Mouse (Mus musculus): ENCODE results near the gene 1110059E24Rik. TPM values are rescaled to one million over a fixed set of nuclear protein-coding genes. Genes with fewer than 3 reads are reported as not detected.
"Not testable (repeated sequence)": the region's sequence is repeated elsewhere in the genome, so short reads cannot be mapped to it uniquely, and the experiment has no call there.

Gene 1110059E24Rik
- total RNA-seq, 2 experiments from 2014 or later, result 21.2 to 22.7 TPM

DNA sequence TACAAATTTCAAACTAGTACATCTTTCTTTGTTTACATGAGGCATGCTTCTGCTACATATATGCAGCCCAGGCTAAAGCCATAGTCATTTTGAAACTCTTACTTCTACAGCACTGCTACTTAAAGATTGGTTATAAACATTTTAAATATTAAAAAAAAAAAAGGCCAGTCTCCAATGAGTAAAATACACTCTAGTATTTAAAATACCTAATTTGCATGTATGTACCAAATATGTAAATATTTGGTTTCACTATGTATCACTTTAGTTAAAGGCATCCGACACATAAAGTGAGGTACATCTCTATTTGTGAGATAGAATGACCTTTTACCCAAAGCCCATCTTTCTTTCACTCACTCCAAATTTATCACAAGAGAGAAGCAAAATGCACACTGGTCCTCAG is 23.7 kb downstream of the 1110059E24Rik start:
- DNase-seq (ENCODE audit: low spot score in 2 of 2), result no peak
- intact Hi-C loops (cut with DNase I), result no loop called here

DNA sequence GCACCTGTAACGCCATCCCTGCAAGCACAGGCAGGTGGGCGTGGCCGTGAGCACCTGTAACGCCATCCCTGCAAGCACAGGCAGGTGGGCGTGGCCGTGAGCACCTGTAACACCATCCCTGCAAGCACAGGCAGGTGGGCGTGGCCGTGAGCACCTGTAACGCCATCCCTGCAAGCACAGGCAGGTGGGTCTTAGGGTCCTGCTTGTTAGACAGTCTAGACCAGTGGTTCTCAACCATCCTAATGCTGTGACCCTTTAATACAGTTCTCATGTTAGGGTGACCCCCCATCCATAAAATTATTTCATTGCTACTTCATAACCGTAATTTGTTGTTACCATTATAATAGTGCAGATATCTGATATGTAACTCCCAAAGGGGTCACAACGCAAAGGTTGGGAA is 24.3 kb downstream of the 1110059E24Rik start:
- DNase-seq (ENCODE audit: low spot score in 2 of 2); intact Hi-C loops (cut with DNase I): not testable (repeated sequence)

GRCm38 (mm10) chr19:21626271-21626988 is 26.3 kb downstream of the 1110059E24Rik start:
- intact Hi-C loops (cut with DNase I), result no loop called here
- no peak for DNase-seq (ENCODE audit: low spot score in 2 of 2)

- intact Hi-C loops (cut with DNase I), result no loop called here
- DNase-seq (ENCODE audit: low spot score in 2 of 2), result no peak
Measured at GRCm38 (mm10) chr19:21624148-21624535, 28.6 kb downstream of the 1110059E24Rik start.

GRCm38 (mm10) chr19:21623410-21624147 is 29.2 kb downstream of the 1110059E24Rik start:
- DNase-seq (ENCODE audit: low spot score in 2 of 2), result no peak
- intact Hi-C loops (cut with DNase I), result no loop called here

DNA sequence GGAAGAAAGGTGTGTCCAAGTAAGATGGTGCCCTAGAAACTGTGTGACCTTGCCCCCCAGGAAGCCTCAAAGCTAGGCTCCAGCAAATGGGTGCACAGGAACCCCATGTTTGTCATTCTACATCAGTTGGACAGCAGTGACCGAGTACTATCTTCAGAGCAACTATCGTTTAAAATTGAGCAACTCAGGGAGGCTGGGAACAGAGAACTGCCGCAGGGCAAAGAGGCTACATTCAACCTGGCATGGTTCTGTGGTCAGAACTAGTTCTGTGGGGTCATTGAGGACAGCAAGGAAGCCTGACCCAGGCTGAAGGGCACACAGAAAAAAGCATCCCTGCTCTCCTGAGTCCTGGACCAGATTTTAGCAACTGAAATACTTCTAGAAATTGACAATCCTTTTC is 37.0 kb downstream of the 1110059E24Rik start:
- intact Hi-C loops (cut with DNase I), result no loop called here
- no peak for DNase-seq (ENCODE audit: low spot score in 2 of 2)

DNA sequence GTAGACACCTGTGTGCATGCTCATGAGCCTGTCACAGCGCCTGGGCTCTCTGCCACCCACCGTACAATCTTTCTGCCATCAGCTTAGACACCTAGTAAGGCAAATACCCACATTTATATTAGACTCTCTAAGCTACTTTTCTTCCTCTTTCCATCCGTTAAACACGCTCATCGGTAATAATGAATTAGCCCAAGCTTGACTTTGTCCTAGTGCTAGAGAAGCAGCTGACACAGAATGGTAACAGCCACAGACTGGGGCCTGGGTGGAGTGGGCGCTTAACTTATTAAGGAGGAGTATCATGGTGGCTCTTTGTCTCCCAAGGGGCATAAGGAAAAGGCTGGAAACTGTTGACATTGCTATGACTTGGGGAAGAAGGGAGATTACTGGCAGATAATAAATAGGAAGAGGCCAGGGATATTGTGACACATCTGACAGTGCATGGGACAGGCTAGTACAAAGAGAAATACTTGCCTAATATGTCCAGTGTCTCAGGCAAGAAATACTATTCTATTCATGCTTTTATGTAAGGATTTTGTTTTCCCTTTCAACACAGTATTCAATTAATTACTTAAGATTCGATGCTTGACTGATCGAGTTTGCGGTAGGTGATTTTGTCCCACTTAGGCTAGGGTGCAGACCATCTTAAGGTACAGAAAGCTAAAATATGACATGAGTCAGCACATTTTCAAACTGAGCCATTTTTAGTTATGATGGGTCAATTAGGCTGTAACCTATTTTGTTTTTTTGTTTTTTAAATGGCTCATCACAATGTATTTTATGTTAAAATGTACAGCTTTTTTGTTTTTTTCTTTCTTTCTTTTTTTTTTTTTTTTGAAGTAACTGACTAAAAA is 40.8 kb downstream of the 1110059E24Rik start:
- intact Hi-C loops (cut with DNase I), result no loop called here

GRCm38 (mm10) chr19:21611297-21611696 is 41.5 kb downstream of the 1110059E24Rik start:
- intact Hi-C loops (cut with DNase I), result no loop called here
- DNase-seq (ENCODE audit: low spot score in 2 of 2), result no peak

More for the DNA sequence above, 40.8 kb downstream of the 1110059E24Rik start:
- no peak for DNase-seq (ENCODE audit: low spot score in 2 of 2)

- DNase-seq (ENCODE audit: low spot score in 2 of 2), result no peak
- intact Hi-C loops (cut with DNase I), result no loop called here
Measured at GRCm38 (mm10) chr19:21610240-21610639, 42.5 kb downstream of the 1110059E24Rik start.

- intact Hi-C loops (cut with DNase I), result no loop called here
Measured at GRCm38 (mm10) chr19:21605294-21605693, 47.5 kb downstream of the 1110059E24Rik start.

DNA sequence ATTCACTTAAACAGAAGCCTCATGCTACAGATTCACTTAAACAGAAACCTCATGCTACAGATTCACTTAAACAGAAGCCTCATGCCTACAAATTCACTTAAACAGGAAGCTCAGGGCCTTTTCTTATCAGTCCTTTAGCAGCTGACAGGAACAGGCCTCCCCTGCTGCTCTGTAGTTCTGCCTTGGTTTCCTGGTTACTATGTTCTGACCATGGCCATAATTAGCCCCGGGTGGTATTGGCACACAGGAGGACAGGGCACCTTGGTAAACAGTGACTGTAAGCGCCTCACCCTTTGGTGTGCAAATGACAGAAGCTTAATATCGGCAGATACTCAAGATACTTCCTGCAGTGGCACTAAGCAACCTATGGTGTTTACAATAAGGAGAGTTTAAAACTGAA is 48.9 kb downstream of the 1110059E24Rik start:
- intact Hi-C loops (cut with DNase I), result no loop called here
- DNase-seq (ENCODE audit: low spot score in 2 of 2), result no peak

More at GRCm38 (mm10) chr19:21605294-21605693, 47.5 kb downstream of the 1110059E24Rik start:
- DNase-seq (ENCODE audit: low spot score in 2 of 2), result no peak

DNA sequence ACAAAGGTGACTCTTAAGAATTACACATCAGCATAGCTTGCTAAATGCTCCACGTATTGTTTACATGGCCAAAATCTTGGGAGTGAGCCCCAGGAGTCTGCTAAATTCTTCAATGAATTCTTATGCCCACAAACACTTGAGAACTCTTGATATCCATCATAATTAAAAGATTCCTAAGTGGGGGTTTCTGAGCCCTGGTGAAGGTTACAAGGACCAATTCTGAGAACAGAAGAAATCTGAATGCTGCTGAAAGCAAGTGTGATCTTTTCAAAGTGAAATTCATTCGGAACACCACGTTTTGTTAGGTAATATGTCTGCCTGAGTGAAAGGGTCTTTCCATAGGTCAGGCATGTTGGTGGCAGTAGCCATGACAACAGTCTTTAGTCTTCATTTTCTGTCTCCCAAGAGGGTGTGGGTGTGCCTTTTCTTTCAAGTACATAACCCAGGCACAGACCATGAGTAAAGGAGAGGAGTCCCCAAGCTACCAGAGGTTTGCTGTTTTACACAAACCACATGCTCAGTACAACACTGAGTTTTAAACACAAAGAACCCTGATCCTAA is 51.2 kb downstream of the 1110059E24Rik start:
- no peak for DNase-seq (ENCODE audit: low spot score in 2 of 2)
- intact Hi-C loops (cut with DNase I), result no loop called here

GRCm38 (mm10) chr19:21598659-21599352 is 54.0 kb downstream of the 1110059E24Rik start:
- intact Hi-C loops (cut with DNase I), result no loop called here
- no peak for DNase-seq (ENCODE audit: low spot score in 2 of 2)

- intact Hi-C loops (cut with DNase I), result no loop called here
- DNase-seq (ENCODE audit: low spot score in 2 of 2), result no peak
Measured at GRCm38 (mm10) chr19:21594676-21595075, 58.1 kb downstream of the 1110059E24Rik start.

- DNase-seq (ENCODE audit: low spot score in 2 of 2); intact Hi-C loops (cut with DNase I): not testable (repeated sequence)
Measured at GRCm38 (mm10) chr19:21592216-21592615, 60.6 kb downstream of the 1110059E24Rik start.

DNA sequence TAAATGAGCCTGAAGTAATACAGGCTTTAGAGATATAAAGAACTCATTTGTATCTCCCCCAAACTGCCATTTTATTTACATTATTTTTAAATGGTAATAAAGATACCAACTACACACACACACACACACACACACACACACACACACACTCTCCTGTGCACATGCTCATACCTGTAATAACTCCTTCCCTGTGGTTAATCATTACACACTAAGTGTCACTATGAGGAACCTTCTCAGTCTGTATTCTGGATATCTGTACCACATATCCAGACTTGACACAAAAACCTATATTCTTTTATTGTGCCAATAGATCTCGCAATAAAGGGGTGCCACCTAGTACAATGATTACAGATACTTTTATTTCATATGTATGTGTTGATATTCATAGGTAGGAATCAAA is 62.9 kb downstream of the 1110059E24Rik start:
- intact Hi-C loops (cut with DNase I), result no loop called here
- no peak for DNase-seq (ENCODE audit: low spot score in 2 of 2)

- DNase-seq (ENCODE audit: low spot score in 2 of 2), result no peak
- intact Hi-C loops (cut with DNase I), result no loop called here
Measured at GRCm38 (mm10) chr19:21587593-21587992, 65.2 kb downstream of the 1110059E24Rik start.

DNA sequence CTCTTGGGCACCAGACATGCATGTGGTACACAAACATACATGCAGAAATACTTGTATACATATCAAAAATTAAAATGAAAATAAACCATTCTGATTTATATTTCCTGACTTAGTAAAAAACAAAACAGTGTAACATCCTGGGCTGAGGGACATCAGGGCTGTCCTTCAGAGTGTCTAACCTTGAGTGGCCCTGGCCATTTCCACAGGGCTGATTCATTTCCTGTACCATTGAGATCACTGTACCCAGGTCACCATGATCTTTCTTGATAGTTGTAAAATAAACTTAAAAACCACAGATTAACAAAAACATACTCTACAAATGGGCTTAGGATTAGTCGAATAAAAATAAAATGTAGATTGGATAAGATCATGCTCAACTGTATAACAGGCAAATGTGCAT is 66.2 kb downstream of the 1110059E24Rik start:
- intact Hi-C loops (cut with DNase I), result no loop called here
- no peak for DNase-seq (ENCODE audit: low spot score in 2 of 2)

GRCm38 (mm10) chr19:21585868-21586267 is 66.9 kb downstream of the 1110059E24Rik start:
- intact Hi-C loops (cut with DNase I), result no loop called here
- DNase-seq (ENCODE audit: low spot score in 2 of 2), result no peak

Measured in left cerebral cortex, postnatal 36 days (tissue).